Mouse (Mus musculus) G1E (cell line): Measurements from ENCODE around the gene Gm28048. TPM values are rescaled to one million over a fixed set of nuclear protein-coding genes. Genes with fewer than 3 reads are reported as not detected.
A peak's percentile ranks its signal among the peaks of the same experiment; 100 is the strongest.

ENCODE experiments used
- ATAC-seq: 2 replicates; pipeline ENCODE4 v1.8.0; 2016; ENCODE audit warnings: mild to moderate bottlenecking; ENCODE audit not compliant: insufficient number of reproducible peaks, poor library complexity, low FRiP score, severe bottlenecking; ENCODE audit errors: extremely low read depth
- DNase-seq: peaks from one replicate; pipeline ENCODE4 v3.0.0; 2012; ENCODE audit warnings: low spot score
- H3K27me3 ChIP-seq: 2 replicates; pipeline ENCODE4 v1.6.1; 2012; ENCODE audit warnings: mild to moderate bottlenecking, low read length, inconsistent platforms; ENCODE audit not compliant: insufficient read depth
- H3K36me3 ChIP-seq: replicated peaks from 2 replicates; pipeline ENCODE3; 2012; ENCODE audit warnings: mild to moderate bottlenecking, inconsistent platforms
- H3K4me1 ChIP-seq: 2 replicates; pipeline ENCODE4 v1.6.1; 2012; ENCODE audit warnings: low read depth, low read length, inconsistent platforms, mixed read lengths; ENCODE audit not compliant: insufficient read depth
- H3K4me3 ChIP-seq: 2 replicates; pipeline ENCODE4 v1.5.1; 2012; ENCODE audit warnings: low read depth, mild to moderate bottlenecking, inconsistent platforms, low read length, moderate library complexity, mixed read lengths
- H3K9me3 ChIP-seq: replicated peaks from 2 replicates; pipeline ENCODE4 v1.6.1; 2012; ENCODE audit warnings: inconsistent platforms
- CTCF ChIP-seq: IDR thresholded peaks from 2 replicates; pipeline ENCODE4 v1.5.1; 2012; ENCODE audit warnings: low read depth, low read length, inconsistent platforms, mixed read lengths
- GATA1 ChIP-seq: IDR thresholded peaks from 2 replicates; pipeline ENCODE4 v1.6.1; 2012; ENCODE audit warnings: borderline replicate concordance, low read length, inconsistent platforms, mixed read lengths
- GATA2 ChIP-seq: IDR thresholded peaks from 2 replicates; pipeline ENCODE4 v1.6.1; 2012; ENCODE audit warnings: low read depth, low read length, inconsistent platforms, borderline replicate concordance
- POLR2AphosphoS5 ChIP-seq: IDR thresholded peaks from 2 replicates; pipeline ENCODE4 v1.6.1; 2012; ENCODE audit warnings: low read depth, low read length, inconsistent platforms; ENCODE audit not compliant: insufficient replicate concordance
- TAL1 ChIP-seq: conservative IDR thresholded peaks from 2 replicates; pipeline ENCODE4 v1.6.1; 2012; ENCODE audit warnings: low read depth, low read length, inconsistent platforms, mixed read lengths
- polyA plus RNA-seq: library from polyadenylated mRNA; stranded (reverse); fragments of >175 nt; gene quantifications from 2 replicates; pipeline ENCODE4 v1.2.3, GENCODE M21; 2012
- total RNA-seq, 2 experiments: library from RNA; stranded (forward) in 1 of 2; stranded (reverse) in 1 of 2; fragments of 200-1000 nt in 1 of 2; fragments of >200 nt in 1 of 2; fragmentation: Nextera tagmentation in 1 of 2; gene quantifications; 2 replicates each; pipeline ENCODE4 v1.2.3; 2014 to 2017

The Gm28048 gene
- total and polyA plus RNA-seq, 3 experiments = 30.9 to 37.9 TPM; not detected in 1

DNA sequence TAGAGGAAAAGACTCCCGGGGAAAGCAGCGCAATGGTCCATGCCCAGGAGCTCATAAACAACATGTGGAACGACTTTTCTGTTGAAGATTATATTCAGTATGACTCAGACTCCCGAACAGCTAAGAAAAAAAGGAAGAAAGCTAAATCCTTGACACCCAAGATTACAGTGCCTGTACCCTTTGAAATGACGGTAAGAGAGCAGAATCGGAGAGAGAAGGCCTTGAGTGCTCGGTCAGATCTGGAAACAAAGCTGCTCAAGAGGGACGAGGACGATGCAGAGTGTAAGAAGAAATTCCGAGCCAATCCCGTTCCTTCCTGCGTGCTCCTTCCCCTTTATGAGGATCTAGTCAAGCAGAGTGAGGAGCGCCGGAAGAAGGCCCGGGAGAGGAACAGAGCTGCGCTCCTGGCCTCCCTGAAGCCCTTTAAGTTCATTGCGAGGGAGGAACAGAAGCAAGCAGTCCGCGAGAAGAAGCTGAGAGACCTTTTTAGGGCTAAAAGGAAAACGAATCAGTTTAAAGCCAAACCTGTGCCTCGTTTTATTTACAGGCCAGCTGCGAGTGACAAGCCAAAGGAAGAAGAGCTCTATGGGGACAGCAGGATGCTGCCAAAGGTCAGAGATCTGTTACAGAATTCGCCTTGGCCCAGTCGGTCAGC, 38.4 kb upstream of the Gm28048 start:
- Histone ChIP-seq H3K4me1 (no peaks in the 10 kb centered on the region), H3K36me3 (no peaks in the 10 kb centered on the region), H3K27me3 (peaks cover 18% of the 10 kb centered on the region), H3K9me3 (no peaks in the 10 kb centered on the region), H3K4me3 (no peak overlapping the region)
- no peak for TF ChIP-seq POLR2AphosphoS5
- no peak for TF ChIP-seq CTCF
- TF ChIP-seq TAL1 = no peak
- no peak for TF ChIP-seq GATA1
- no peak for TF ChIP-seq GATA2
- ATAC-seq = no peak
- no peak for DNase-seq

DNA sequence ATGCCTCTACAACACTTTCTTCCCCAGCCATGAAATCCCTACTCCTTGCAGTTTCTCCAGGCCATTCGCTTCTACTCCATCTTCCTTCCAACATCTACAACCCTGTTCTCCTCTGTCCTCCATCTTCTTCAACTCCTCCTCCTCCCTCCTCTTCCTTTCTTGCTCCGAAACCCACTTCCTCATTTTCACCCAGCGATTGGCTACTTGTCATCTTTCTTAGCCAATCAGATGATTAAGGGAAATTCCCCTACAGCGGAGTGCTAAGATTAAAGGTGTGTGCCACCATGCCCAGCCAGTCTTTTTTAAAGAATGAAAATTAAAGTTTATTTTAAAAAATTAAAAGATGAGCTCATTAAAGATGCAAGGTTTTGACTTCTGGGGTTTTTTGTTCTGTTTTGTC, 36.1 kb upstream of the Gm28048 start:
- Histone ChIP-seq H3K27me3 (peaks cover 14% of the 10 kb centered on the region), H3K4me1 (no peaks in the 10 kb centered on the region), H3K9me3 (no peaks in the 10 kb centered on the region), H3K36me3 (no peaks in the 10 kb centered on the region), H3K4me3 (no peak overlapping the region)
- no peak for DNase-seq
- ATAC-seq = no peak
- no peak for TF ChIP-seq TAL1
- TF ChIP-seq GATA1 = no peak
- no peak for TF ChIP-seq CTCF
- TF ChIP-seq POLR2AphosphoS5 = no peak
- TF ChIP-seq GATA2 = no peak

DNA sequence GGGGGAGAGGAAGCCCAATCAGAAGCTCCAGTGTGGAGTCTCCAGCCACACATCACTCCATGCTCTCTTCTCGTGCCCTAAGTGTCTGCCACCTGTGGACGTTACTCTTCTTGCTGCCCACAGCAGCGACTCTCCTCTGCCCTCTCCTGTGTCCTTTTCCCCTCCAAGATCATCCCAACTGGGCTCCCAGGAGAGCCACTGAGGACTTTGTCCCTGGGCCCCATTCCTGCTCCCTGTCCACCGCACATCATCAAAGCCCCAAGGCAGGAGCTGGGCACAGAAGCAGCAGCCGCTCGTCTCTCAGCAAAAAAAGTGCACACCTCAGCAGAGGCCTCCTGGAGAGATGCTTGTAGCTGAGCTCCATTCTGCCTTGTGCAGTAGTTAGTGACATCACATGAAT, 33.1 kb upstream of the Gm28048 start:
- Histone ChIP-seq H3K4me3 (no peak overlapping the region), H3K36me3 (no peaks in the 10 kb centered on the region), H3K27me3 (peaks cover 7% of the 10 kb centered on the region; the same call in 1 of the 2 replicates), H3K9me3 (no peaks in the 10 kb centered on the region), H3K4me1 (no peaks in the 10 kb centered on the region)
- ATAC-seq = no peak
- no peak for DNase-seq
- no peak for TF ChIP-seq GATA1
- no peak for TF ChIP-seq CTCF
- TF ChIP-seq GATA2 = no peak
- TF ChIP-seq POLR2AphosphoS5 = no peak
- no peak for TF ChIP-seq TAL1

DNA sequence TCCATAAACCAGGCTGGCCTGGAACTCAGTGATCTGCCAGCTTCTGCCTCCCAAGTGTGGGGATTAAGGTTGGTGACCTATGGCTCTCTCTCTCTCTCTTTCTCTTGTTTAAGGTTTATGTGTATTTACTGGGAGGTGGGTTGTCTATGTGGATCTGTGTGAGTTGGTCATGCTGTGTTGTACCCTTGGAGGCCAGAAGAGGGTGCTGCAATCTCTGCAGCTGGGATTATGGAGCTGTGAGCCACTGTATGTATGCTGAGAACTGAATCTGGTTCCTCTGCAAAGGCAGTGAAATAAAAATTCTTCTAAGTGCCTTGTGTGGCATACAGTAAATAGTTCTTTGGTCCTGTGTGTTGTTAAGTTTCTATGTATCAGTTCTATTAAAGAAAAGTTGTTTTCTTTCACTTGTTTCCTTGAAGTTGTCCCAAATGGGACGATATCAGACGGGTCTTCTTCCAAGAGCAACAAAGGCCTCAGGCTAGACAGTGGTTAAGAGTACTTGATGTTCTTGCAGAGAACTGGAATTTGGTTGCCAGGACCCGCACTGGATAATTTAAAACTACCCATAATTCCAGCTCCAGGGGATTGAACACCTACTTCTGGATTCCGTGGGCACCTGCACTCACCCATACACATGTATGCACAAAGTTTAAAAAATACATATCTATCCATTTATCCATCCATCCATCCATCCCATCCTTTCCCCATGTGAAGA, 31.8 kb upstream of the Gm28048 start:
- Histone ChIP-seq H3K4me3 (no peak overlapping the region), H3K27me3 (peaks cover 7% of the 10 kb centered on the region; the same call in 1 of the 2 replicates), H3K4me1 (no peaks in the 10 kb centered on the region; the same call in 1 of the 2 replicates), H3K9me3 (no peaks in the 10 kb centered on the region), H3K36me3 (no peaks in the 10 kb centered on the region)
- no peak for DNase-seq
- TF ChIP-seq TAL1 (no peak), CTCF (peak; percentile 57), POLR2AphosphoS5 (no peak)
- no peak; the same call in 1 of the 2 replicates for ATAC-seq

DNA sequence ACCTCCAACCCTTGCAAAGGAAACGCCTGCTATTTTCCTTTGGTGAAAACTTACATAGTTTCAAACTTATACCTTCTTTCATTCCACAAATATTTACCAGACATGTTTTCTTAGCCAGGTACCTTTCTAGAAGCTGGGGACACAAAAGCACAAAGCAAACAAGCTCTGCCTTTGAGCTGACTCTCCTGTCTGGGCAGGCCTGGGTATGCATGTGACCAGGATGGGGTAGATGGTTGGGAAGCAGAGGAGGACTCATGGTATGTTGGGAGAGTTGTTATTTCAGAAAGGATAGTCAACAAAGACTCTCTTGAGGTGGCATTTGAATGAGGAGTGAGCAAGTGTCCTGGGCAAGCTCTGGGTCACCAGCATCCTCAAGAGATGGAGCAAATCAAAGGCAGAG, 31.2 kb upstream of the Gm28048 start:
- no peaks in the 10 kb centered on the region for H3K9me3 ChIP-seq
- DNase-seq = no peak
- peaks cover 7% of the 10 kb centered on the region; the same call in 1 of the 2 replicates for H3K27me3 ChIP-seq
- no peaks in the 10 kb centered on the region for H3K36me3 ChIP-seq
- ATAC-seq = no peak
- no peak for TF ChIP-seq TAL1
- no peak for TF ChIP-seq GATA1
- TF ChIP-seq GATA2 = no peak
- TF ChIP-seq POLR2AphosphoS5 = no peak
- no peak for TF ChIP-seq CTCF
- H3K4me3 ChIP-seq = no peak overlapping the region
- H3K4me1 ChIP-seq = peaks cover 1% of the 10 kb centered on the region

DNA sequence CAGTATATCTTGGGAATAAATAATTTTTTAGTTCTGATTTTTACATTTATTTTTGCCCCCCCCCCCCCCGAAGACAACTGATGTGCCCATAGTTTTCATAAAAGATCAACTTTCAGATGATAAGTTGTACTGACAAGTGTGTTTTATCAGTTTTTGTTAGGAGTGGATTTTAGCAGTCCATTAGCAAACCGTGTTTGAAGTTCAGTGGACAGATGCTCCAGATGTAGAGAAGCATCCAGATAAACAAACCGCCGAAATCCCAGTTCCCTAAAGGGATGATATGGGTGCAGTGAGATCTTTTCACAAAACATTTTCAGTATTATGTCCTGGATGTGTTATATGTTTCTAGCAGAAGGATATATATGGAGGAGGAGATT, 26.9 kb upstream of the Gm28048 start:
- TF ChIP-seq CTCF (no peak), GATA2 (no peak), POLR2AphosphoS5 (no peak), GATA1 (no peak), TAL1 (no peak)
- Histone ChIP-seq H3K27me3 (no peaks in the 10 kb centered on the region), H3K9me3 (no peaks in the 10 kb centered on the region), H3K4me3 (peak overlapping the region; percentile 75), H3K4me1 (peaks cover 14% of the 10 kb centered on the region), H3K36me3 (peaks cover 25% of the 10 kb centered on the region)
- ATAC-seq (no peak), DNase-seq (no peak)
